Mouse (Mus musculus) stomach, embryonic 14.5 days (tissue): Measurements from ENCODE around the gene Rbm19. TPM values are rescaled to one million over a fixed set of nuclear protein-coding genes. Genes with fewer than 3 reads are reported as not detected.
"Not testable (repeated sequence)": the region's sequence is repeated elsewhere in the genome, so short reads cannot be mapped to it uniquely, and the experiment has no call there.

ENCODE experiments used
- ATAC-seq: fragments of 200-750 bp; cut with Nextera tagmentation; 2 replicates; pipeline ENCODE4 v1.8.0; 2017; ENCODE audit warnings: low read depth, moderate TSS enrichment; ENCODE audit not compliant: insufficient number of reproducible peaks, insufficient read depth, low FRiP score
- H3K27ac ChIP-seq: fragments of 300-500 bp; sonication (generic); 2 replicates; pipeline ENCODE4 v1.5.1; 2014; ENCODE audit warnings: mild to moderate bottlenecking, low read length, moderate library complexity, mixed read lengths
- H3K27me3 ChIP-seq: fragments of 300-500 bp; sonication (generic); 2 replicates; pipeline ENCODE4 v1.6.1; 2014; ENCODE audit warnings: low read length, control low read depth, mixed read lengths; ENCODE audit not compliant: control insufficient read depth, insufficient read depth
- H3K36me3 ChIP-seq: fragments of 300-500 bp; sonication (generic); 2 replicates; pipeline ENCODE4 v1.6.1; 2014; ENCODE audit warnings: mild to moderate bottlenecking, control low read depth, low read length, moderate library complexity, mixed read lengths; ENCODE audit not compliant: control insufficient read depth, insufficient read depth
- H3K4me1 ChIP-seq: fragments of 300-500 bp; sonication (generic); 2 replicates; pipeline ENCODE4 v1.6.1; 2014; ENCODE audit warnings: low read length, control low read depth, mixed read lengths; ENCODE audit not compliant: control insufficient read depth, insufficient read depth
- H3K4me2 ChIP-seq: fragments of 300-500 bp; sonication (generic); replicated peaks from 2 replicates; pipeline ENCODE4 v1.6.1; 2014; ENCODE audit warnings: low read depth, low read length, control low read depth
- H3K4me3 ChIP-seq: fragments of 300-500 bp; sonication (generic); 2 replicates; pipeline ENCODE4 v1.5.1; 2014; ENCODE audit warnings: low read depth, low read length, control low read depth
- H3K9ac ChIP-seq: fragments of 300-500 bp; sonication (generic); replicated peaks from 2 replicates; pipeline ENCODE4 v1.6.1; 2014; ENCODE audit warnings: low read depth, mild to moderate bottlenecking, control low read depth, low read length, moderate library complexity, mixed read lengths
- H3K9me3 ChIP-seq: fragments of 300-500 bp; sonication (generic); 2 replicates; pipeline ENCODE4 v1.6.1; 2016; ENCODE audit warnings: low read depth, low read length, control low read depth; ENCODE audit not compliant: control insufficient read depth
- WGBS: fragments of 180-500 bp; shearing (Covaris S2); extraction: QIAGEN DNeasy Blood & Tissue Kit; methylation state at CpG from one replicate; pipeline ENCODE4 v1.1.7; 2014; 5-methylcytosine and 5-hydroxymethylcytosine counted together
- polyA plus RNA-seq: library from polyadenylated mRNA; unstranded; fragments of >200 nt; fragmentation: Nextera tagmentation; extraction: Ambion mirVana; gene quantifications from 2 replicates; pipeline ENCODE4 v1.2.1, GENCODE M21; 2014

Rbm19 gene
- polyA plus RNA-seq, 1 experiment from 2014 or later: 22.4 TPM

GRCm38 (mm10) chr5:120100814-120101213 lies 15.5 kb upstream of the Rbm19 start:
- Histone ChIP-seq H3K9ac (no peak overlapping the region), H3K4me1 (no peaks in the 10 kb centered on the region), H3K4me3 (no peak overlapping the region), H3K4me2 (no peak overlapping the region), H3K27ac (no peak overlapping the region), H3K36me3 (no peaks in the 10 kb centered on the region), H3K9me3 (no peaks in the 10 kb centered on the region), H3K27me3 (no peaks in the 10 kb centered on the region)
- WGBS: 89% methylated on average over 6 of the region's 6 CpGs
- ATAC-seq: no peak

GRCm38 (mm10) chr5:120102097-120102496 lies 14.2 kb upstream of the Rbm19 start:
- no peak overlapping the region for H3K4me2 ChIP-seq
- no peak for ATAC-seq
- H3K4me3 ChIP-seq: no peak overlapping the region
- H3K9ac ChIP-seq: no peak overlapping the region
- H3K27me3 ChIP-seq: no peaks in the 10 kb centered on the region
- WGBS: 30% methylated on average over 8 of the region's 8 CpGs
- H3K9me3 ChIP-seq: no peaks in the 10 kb centered on the region
- H3K36me3 ChIP-seq: no peaks in the 10 kb centered on the region
- no peaks in the 10 kb centered on the region for H3K4me1 ChIP-seq
- H3K27ac ChIP-seq: no peak overlapping the region

GRCm38 (mm10) chr5:120102732-120103131 lies 13.5 kb upstream of the Rbm19 start:
- Histone ChIP-seq H3K9me3 (no peaks in the 10 kb centered on the region), H3K27me3 (no peaks in the 10 kb centered on the region), H3K4me1 (no peaks in the 10 kb centered on the region), H3K4me3 (no peak overlapping the region), H3K9ac (no peak overlapping the region), H3K27ac (no peak overlapping the region), H3K4me2 (no peak overlapping the region), H3K36me3 (no peaks in the 10 kb centered on the region)
- 13% methylated on average over 12 of the region's 12 CpGs for WGBS
- no peak for ATAC-seq

- ATAC-seq: no peak
- Histone ChIP-seq H3K36me3 (no peaks in the 10 kb centered on the region), H3K27me3 (no peaks in the 10 kb centered on the region), H3K9ac (no peak overlapping the region), H3K27ac (no peak overlapping the region), H3K9me3 (no peaks in the 10 kb centered on the region), H3K4me1 (no peaks in the 10 kb centered on the region), H3K4me3 (no peak overlapping the region), H3K4me2 (no peak overlapping the region)
- 47% methylated on average over 12 of the region's 12 CpGs for WGBS
Measured at GRCm38 (mm10) chr5:120103458-120103857, 12.8 kb upstream of the Rbm19 start.

GRCm38 (mm10) chr5:120106424-120107073 lies 9.7 kb upstream of the Rbm19 start:
- 29% methylated on average over 12 of the region's 12 CpGs for WGBS
- Histone ChIP-seq H3K27ac (no peak overlapping the region), H3K9me3 (no peaks in the 10 kb centered on the region), H3K9ac (no peak overlapping the region), H3K4me3 (no peak overlapping the region), H3K4me2 (no peak overlapping the region), H3K27me3 (no peaks in the 10 kb centered on the region), H3K4me1 (no peaks in the 10 kb centered on the region), H3K36me3 (no peaks in the 10 kb centered on the region)
- no peak for ATAC-seq

GRCm38 (mm10) chr5:120114361-120114760 lies 1.9 kb upstream of the Rbm19 start:
- 86% methylated on average over 12 of the region's 12 CpGs for WGBS
- Histone ChIP-seq H3K4me3 (no peak overlapping the region), H3K27me3 (no peaks in the 10 kb centered on the region), H3K9me3 (no peaks in the 10 kb centered on the region), H3K9ac (no peak overlapping the region), H3K27ac (no peak overlapping the region), H3K4me1 (0 out of 2 replicates have a peak, but pooled peaks cover 3% of the 10 kb centered on the region), H3K4me2 (no peak overlapping the region), H3K36me3 (peaks cover 5% of the 10 kb centered on the region)
- no peak for ATAC-seq

- WGBS: 52% methylated on average over 3 of the region's 3 CpGs
Measured at GRCm38 (mm10) chr5:120117161-120117560, 896 bp downstream of the Rbm19 start.

GRCm38 (mm10) chr5:120124881-120125690 lies 8.8 kb downstream of the Rbm19 start:
- H3K4me2 ChIP-seq: no peak overlapping the region
- peaks cover 67% of the 10 kb centered on the region for H3K36me3 ChIP-seq
- H3K27me3 ChIP-seq: no peaks in the 10 kb centered on the region
- no peak overlapping the region for H3K9ac ChIP-seq
- H3K27ac ChIP-seq: no peak overlapping the region
- H3K9me3 ChIP-seq: no peaks in the 10 kb centered on the region
- no peak overlapping the region for H3K4me3 ChIP-seq
- ATAC-seq: no peak
- WGBS: 92% methylated on average over 16 of the region's 16 CpGs
- H3K4me1 ChIP-seq: no peaks in the 10 kb centered on the region

More at GRCm38 (mm10) chr5:120117161-120117560, 896 bp downstream of the Rbm19 start:
- Histone ChIP-seq H3K4me3 (peak overlapping the region; percentile 87), H3K4me2 (peak overlapping the region; percentile 86), H3K36me3 (peaks cover 23% of the 10 kb centered on the region)
- not testable (repeated sequence) for H3K27me3 ChIP-seq, ATAC-seq, H3K9me3 ChIP-seq, H3K9ac ChIP-seq, H3K4me1 ChIP-seq, H3K27ac ChIP-seq
